Mouse (Mus musculus) retina, postnatal 7 days (tissue): Measurements from ENCODE around the gene Bbip1.
"Not testable (repeated sequence)": the region's sequence is repeated elsewhere in the genome, so short reads cannot be mapped to it uniquely, and the experiment has no call there.

ENCODE experiments used
- DNase-seq: peaks from one replicate; pipeline ENCODE4 v3.0.0-alpha.2; 2012; ENCODE audit warnings: low read depth, low spot score

The Bbip1 gene

GRCm38 (mm10) chr19:53943802-53944785 is at the start of gene Bbip1, which contains the start of gene Shoc2:
Gene Bbip1 (minus strand): TSS chr19:53944627.
Gene Shoc2 (plus strand): TSS chr19:53944306.
- peak; percentile 99 for DNase-seq

- no peak for DNase-seq
Observed at GRCm38 (mm10) chr19:53993860-53994259, 49.4 kb upstream of the Bbip1 start.

GRCm38 (mm10) chr19:53990538-53990937 is 46.1 kb upstream of the Bbip1 start:
- DNase-seq = no peak

- no peak for DNase-seq
Observed at GRCm38 (mm10) chr19:53984628-53985027, 40.2 kb upstream of the Bbip1 start.

GRCm38 (mm10) chr19:53983336-53983735 is 38.9 kb upstream of the Bbip1 start:
- no peak for DNase-seq

- no peak for DNase-seq
Observed at GRCm38 (mm10) chr19:53982041-53982440, 37.6 kb upstream of the Bbip1 start.

GRCm38 (mm10) chr19:53973656-53974055 is 29.2 kb upstream of the Bbip1 start:
- DNase-seq = no peak

GRCm38 (mm10) chr19:53971938-53972337 is 27.5 kb upstream of the Bbip1 start:
- no peak for DNase-seq

GRCm38 (mm10) chr19:53969226-53969625 is 24.8 kb upstream of the Bbip1 start:
- DNase-seq = no peak

- DNase-seq = no peak
Observed at GRCm38 (mm10) chr19:53964910-53965633, 20.6 kb upstream of the Bbip1 start.

- not testable (repeated sequence) for DNase-seq
Observed at GRCm38 (mm10) chr19:53964347-53964746, 19.9 kb upstream of the Bbip1 start.

- DNase-seq = no peak
Observed at GRCm38 (mm10) chr19:53962511-53962910, 18.1 kb upstream of the Bbip1 start.

GRCm38 (mm10) chr19:53957513-53957912 is 13.1 kb upstream of the Bbip1 start:
- DNase-seq = no peak

- peak; percentile 24 for DNase-seq
Observed at GRCm38 (mm10) chr19:53945171-53946042, 980 bp upstream of the Bbip1 start.

GRCm38 (mm10) chr19:53944786-53945169 is 351 bp upstream of the Bbip1 start:
- no peak for DNase-seq

- no peak for DNase-seq
Observed at GRCm38 (mm10) chr19:53942342-53942741, 2.1 kb downstream of the Bbip1 start.

GRCm38 (mm10) chr19:53941139-53941538 is 3.3 kb downstream of the Bbip1 start:
- no peak for DNase-seq

- DNase-seq = no peak
Observed at GRCm38 (mm10) chr19:53939467-53939866, 5.0 kb downstream of the Bbip1 start.

GRCm38 (mm10) chr19:53934046-53934445 is 10.4 kb downstream of the Bbip1 start:
- DNase-seq = no peak

- no peak for DNase-seq
Observed at GRCm38 (mm10) chr19:53933050-53933449, 11.4 kb downstream of the Bbip1 start.

GRCm38 (mm10) chr19:53929218-53929617 is 15.2 kb downstream of the Bbip1 start:
- DNase-seq = no peak
